Mouse (Mus musculus) embryo, embryonic 11.5 days (tissue): ENCODE data around the gene Gm21188.
"Not testable (repeated sequence)": the region's sequence is repeated elsewhere in the genome, so short reads cannot be mapped to it uniquely, and the experiment has no call there.

Experiments
- DNase-seq: peaks from one replicate; pipeline ENCODE4 v3.0.0-alpha.2; 2012; ENCODE audit warnings: low read depth, low spot score

The Gm21188 gene

GRCm38 (mm10) chr13:120052085-120052484 lies at the start of gene Gm21188:
Gene Gm21188 (minus strand): TSS chr13:120052194.
- DNase-seq, result not testable (repeated sequence)

DNA sequence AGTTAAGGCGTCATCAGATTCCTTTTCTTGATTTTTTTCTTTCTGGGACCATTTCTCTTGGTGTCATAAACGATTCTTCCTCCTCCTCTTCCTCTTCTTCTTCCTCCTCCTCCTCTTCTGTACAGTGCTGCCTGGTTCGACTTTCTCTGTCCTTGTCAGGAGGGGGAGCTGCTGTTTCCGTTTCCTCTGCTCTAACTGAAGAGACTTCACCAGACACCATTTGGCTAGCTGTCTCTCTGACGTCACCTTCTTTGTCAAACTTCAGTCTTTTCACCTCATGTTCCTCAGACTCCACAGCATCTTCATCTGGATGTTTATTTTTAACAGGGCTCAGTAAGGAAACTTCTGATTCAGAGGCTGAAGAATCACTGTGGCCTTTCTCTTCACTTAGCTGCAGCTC lies 47.3 kb upstream of the Gm21188 start:
- DNase-seq, result not testable (repeated sequence)

DNA sequence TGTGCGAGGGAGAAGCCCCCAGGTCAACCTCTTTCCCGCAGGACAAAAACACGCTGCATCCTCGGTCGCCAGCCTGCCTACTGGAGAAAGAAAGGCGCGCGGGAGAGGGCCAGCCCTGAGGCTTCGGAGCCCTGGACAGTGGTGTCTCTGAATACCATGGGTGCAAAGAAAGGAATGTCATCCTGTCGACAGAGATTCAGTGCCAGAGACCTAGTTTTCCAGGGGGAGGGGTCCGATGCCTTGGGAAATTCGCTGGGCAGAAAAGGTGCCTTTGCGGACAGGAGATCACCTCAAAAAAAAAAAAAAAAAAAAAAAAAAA lies 44.9 kb upstream of the Gm21188 start:
- DNase-seq, result not testable (repeated sequence)

DNA sequence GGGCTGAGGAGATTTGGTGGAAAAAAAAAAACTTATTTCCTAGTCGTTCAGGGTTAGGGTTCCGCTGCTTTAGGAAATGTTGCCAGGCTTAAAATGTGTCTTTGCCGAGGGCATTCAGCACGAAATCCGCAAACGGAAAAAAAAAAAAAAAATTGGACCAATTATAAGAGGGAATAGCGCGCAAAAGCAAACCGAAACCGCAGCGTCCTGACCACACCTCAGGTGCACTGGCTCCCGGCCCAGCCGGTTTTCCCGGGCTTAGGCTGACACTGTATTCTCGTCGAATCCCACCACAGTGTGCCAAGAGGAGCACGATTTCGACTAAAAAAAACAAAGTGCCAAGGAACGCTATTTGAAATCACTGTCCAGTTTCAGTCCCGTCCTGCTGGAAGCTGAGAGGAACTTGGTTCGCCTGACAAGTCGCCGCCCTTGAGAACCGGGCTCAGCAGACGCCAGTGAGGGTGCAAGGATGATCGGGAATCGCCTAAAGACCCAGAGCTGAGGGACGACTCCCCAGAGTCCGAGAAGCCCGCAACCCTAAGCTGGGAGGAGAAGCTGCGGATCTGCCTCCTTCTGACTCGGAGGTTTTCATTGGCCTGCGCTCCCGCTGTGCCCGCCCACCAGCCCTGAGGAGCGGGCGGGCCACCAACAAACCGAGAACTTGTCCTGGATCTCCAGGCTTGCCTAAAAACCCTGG lies 44.4 kb upstream of the Gm21188 start:
- not testable (repeated sequence) for DNase-seq

GRCm38 (mm10) chr13:120092950-120093349 lies 41.0 kb upstream of the Gm21188 start:
- not testable (repeated sequence) for DNase-seq

GRCm38 (mm10) chr13:120079644-120080043 lies 27.6 kb upstream of the Gm21188 start:
- not testable (repeated sequence) for DNase-seq

- DNase-seq, result not testable (repeated sequence)
Measured at GRCm38 (mm10) chr13:120070878-120071277, 18.9 kb upstream of the Gm21188 start.

DNA sequence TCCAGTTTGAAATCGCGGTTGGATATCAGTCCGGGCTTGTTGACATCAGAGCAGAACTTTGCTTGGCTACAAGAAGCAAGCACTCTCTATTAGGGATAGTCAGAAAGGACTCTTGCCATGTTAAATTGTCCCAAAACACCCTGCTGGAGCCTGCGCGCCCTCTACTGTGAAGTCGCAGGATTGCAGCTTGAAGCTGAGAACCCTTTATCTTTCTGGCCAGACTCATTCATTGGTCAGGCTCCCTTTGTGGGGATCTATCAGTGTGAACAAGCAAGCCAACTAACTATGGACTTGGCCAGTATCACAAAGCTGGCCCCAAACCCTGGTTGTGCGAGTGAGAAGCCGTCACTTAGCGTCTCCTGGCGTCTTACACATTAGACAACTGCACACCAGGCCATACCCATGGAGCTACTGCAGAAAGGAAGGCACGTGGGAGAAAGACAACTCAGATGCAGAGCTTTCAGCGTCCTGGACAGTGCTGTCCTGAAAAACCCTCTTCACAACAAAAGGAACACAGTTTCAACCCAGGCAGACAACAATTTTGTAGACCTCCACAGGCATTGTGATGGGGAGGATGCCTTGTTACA lies 18.1 kb upstream of the Gm21188 start:
- not testable (repeated sequence) for DNase-seq

DNA sequence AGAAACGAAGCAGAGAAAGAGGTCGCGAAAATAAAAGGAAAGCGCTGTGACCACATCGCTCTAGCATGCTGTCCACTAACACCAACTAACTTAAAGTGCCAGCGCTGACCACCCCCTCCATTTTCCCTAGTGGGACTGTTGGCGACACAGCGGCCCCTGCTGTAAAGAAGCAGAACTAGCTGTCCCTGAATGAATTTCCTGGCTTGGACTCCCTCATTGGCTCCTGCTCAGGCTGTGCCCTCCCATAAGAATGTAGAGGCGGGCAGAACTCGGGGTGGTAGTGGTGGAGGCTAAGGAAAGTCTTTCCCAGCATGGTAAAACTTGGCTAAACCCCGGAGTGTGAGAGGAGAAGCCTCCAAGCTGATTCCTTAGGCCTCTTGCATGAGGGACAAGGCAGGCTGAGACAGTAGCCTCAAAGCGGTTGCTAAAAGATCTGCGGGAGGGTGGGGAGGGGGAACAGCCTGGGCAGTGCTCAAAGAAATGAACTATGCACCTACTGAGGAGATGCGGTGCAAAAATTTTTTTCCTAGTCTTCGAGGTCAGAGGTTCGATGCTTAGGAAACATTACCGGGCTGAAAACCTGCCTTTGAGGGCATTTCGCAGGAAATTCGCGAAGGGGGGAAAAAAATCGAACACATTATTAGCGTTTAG lies 11.6 kb upstream of the Gm21188 start:
- DNase-seq, result not testable (repeated sequence)

DNA sequence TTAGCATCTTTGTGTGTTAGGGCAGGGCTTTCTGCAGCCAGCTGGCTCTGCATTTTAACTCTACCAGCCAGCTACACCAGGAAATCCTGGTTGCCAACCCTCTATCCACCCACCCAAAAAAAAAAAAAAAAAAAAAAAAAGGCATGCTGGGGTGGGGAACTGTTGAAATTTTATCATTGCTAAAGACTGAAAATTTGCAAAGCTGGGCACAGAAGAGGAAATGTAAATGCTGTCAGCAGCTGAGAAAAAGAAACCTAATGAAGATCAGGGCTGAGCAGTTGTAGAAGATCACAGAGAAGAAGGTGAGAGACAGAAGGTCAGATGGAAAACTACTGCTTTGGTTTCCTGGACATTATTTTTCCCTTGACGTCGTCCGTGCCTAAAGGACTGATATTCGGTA lies 10.9 kb upstream of the Gm21188 start:
- not testable (repeated sequence) for DNase-seq

DNA sequence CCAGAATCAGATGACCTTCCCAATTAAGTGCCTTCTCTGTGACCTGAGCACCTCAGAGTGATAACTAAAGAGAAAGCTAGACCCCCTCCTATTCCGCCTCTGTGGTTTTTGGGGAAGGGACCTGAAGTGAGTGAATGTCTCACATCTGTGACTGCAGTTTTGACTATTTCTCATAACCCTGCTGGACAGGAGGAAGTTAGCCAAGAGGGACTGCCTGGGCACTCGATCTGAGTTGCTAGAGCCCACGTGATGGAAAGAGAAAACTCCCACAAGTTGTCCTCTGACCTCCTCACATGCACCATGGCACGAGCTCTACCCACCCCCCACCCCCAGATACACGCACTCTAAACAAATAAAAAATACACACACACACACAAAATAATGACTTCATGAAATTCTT lies 3.4 kb downstream of the Gm21188 start:
- not testable (repeated sequence) for DNase-seq

GRCm38 (mm10) chr13:120048186-120048585 lies 3.8 kb downstream of the Gm21188 start:
- not testable (repeated sequence) for DNase-seq

- not testable (repeated sequence) for DNase-seq
Measured at GRCm38 (mm10) chr13:120046422-120047209, 5.4 kb downstream of the Gm21188 start.

GRCm38 (mm10) chr13:120041145-120041544 lies 10.8 kb downstream of the Gm21188 start:
- DNase-seq, result not testable (repeated sequence)

DNA sequence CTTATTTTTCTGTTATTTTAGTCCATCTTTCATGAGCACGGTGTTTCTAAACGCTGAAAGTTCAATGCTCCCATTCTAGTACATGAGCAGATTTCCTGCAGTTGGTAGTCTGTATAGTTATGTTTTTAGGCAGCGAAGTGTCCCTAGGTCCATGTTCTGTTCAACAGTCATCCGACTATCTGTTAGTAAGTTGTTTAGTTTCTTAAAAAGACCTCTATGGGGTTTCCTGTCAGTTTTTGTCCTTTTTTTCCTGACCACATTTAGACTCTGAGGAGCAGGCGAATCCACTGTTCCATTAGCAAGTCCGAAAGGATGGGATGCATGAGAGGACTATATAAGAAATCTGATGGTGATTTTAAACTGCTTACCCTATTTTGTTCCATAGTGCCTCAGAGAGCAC lies 14.1 kb downstream of the Gm21188 start:
- not testable (repeated sequence) for DNase-seq

- not testable (repeated sequence) for DNase-seq
Measured at GRCm38 (mm10) chr13:120036577-120037115, 15.3 kb downstream of the Gm21188 start.

GRCm38 (mm10) chr13:120035151-120035550 lies 16.8 kb downstream of the Gm21188 start:
- DNase-seq, result not testable (repeated sequence)

- not testable (repeated sequence) for DNase-seq
Measured at GRCm38 (mm10) chr13:120034637-120035036, 17.4 kb downstream of the Gm21188 start.

DNA sequence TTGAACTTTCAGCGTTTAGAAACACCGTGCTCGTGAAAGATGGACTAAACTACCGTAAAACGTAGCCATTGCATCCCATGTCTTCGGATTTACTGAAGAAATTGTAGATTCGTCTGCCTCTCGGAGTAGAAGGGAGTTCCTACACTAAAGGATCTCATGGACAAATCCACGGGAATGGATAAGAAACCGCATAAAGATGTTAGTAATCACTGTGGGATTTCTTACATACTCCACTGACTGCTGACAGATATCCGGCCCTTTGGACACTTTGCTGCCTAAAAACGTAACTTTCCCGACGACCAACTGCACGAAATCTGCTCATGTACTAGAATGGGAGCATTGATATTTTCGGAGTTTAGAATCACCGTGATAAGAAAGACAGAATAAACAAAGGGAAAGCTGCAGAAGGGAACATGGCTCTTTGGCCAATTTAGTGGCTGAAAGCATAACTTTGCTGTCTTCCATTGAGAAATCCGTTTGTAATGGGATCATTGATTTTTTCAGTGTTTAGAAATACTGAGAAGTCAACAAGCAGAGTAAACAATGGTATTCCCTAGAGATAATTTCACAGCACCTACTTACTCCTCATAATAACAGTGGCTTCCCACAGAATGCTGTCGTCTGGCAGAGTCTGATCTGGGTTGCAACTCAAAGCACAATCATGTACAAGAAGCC lies 18.3 kb downstream of the Gm21188 start:
- DNase-seq, result not testable (repeated sequence)

DNA sequence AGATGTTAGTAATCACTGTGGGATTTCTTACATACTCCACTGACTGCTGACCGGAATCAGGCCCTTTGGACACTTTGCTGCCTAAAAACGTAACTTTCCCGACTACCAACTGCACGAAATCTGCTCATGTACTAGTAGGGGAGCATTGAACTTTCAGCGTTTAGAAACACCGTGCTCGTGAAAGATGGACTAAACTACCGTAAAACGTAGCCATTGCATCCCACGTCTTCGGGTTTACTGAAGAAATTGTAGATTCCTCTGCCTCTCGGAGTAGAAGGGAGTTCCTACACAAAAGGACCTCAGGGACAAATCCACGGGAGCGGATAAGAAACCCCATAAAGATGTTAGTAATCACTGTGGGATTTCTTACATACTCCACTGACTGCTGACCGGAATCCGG lies 20.3 kb downstream of the Gm21188 start:
- DNase-seq, result not testable (repeated sequence)

DNA sequence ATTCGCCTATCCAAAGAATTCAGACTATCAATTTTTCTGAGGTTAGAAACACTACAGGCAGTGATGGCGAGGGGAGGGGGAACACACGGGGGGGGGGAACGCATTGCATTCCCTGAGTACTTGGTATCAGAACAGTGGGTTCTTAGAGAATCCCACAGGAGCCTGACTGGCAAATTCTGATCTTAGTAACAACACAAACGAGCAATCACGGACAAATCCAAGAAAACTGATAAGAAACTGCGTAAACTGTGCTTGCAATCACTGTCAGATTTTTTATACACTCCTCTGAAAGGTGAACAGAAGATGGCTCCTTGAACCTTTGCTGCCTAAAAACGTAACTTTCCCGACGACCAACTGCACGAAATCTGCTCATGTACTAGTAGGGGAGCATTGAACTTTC lies 24.6 kb downstream of the Gm21188 start:
- not testable (repeated sequence) for DNase-seq
